Mouse (Mus musculus): ENCODE results near the gene Sox1.

Sox1 gene

DNA sequence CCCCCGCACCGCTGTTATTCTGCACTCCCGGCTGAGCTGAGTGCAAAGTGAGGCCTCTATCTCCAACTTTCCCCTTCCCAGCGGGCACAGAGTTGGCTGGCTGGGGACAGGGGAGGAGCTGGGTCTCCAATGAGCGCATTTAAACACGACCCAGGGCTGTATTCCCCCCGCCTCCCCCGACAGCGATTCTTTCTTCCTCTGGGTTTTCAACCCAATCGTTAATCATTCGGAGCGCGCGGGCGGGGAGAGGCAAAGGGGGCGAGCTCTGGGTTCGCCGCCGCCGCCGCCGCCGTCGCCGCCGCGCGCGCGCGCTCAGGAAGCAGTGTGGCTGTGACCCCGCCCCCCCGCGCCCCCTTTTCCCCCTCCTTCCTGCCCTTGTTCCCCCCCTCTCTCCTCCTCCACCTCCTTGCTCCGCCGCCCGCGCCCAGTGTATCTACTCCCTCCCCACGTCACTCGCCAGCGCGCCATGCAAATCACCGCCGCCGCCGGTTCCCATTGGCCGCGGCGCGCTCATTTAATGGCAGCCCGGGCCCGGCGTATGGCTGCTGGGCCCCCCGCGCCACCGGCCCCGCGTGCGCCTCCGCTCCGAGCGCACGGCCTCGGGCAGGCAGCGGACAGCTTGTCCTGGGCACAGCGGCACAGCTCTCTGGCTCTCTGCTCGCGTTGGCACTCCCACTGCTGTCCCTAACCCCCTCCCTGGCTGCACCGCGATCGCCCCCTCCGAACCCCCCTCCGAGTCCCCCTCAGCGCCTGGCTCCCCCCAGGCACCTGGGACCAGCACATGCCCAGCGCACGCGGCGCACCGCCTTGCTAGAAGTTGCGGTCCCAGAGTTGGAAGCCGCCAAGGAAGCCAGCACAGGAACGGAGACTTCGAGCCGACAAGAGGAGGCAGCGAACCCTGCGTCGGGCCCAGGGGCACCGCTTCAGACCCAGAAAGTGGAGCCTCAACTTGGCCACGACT lies at the start of gene Sox1:
Gene Sox1 (plus strand): TSS at position 225 of the 961 bp plus-strand sequence.
- DNase-seq, result peak; percentile 75

DNA sequence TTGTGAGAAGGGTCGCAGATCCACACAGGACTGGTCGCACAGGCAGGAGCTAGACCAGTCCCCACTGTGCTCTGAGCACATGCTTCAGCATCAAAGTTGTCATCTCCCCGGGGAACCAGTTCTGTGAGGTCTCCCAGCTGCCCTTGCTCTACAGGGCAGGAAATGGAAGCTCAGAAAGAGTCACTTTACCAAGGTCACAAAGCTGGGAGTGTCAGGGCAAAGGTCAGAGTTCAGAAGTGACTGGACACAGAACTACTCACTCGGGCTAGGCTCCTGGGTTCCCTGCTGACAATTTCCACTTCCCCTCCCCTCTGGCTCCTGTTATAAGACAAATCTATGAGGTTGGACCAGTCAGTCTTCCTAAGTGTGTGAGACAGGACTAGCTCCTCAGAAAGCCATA lies 49.2 kb upstream of the Sox1 start:
- DNase-seq, result no peak

DNA sequence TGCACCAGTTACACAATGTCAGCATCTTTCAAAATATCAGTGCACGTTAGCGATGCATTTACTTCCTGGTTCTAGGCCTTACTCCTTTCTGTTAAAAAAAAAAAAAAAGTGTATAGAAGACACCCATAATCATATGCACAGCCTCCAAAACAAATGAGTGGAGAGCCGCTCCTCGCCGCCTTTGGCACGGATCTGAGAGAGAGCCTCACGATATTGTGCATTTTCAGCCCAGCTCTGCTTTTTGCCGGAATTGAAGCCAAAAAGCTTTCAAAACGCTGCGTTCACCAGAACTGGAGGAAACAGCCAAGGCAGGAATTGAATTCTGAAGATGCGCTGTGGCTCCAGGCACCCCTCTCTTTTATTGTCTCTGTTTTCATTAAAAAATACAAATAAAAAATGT lies 48.2 kb upstream of the Sox1 start:
- DNase-seq, result no peak

DNA sequence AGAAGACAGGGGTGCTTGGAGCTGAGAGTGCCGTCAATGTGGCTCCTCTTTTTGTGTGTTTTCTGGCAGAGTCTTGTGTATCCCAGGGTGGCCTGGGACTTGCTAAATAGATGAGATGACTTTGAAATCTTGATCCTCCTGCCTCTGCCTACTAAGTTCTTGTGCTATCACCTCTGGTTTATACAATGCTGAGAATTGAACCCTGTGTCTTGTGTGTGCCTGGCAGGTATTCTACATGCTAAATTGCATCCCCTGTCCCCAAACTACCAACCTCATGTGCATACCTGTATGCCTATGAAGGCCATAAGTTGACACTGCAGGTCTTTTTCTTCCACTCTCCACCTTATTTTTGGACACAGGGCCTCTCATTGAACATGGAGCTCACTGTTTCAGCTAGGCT lies 46.8 kb upstream of the Sox1 start:
- DNase-seq, result no peak

DNA sequence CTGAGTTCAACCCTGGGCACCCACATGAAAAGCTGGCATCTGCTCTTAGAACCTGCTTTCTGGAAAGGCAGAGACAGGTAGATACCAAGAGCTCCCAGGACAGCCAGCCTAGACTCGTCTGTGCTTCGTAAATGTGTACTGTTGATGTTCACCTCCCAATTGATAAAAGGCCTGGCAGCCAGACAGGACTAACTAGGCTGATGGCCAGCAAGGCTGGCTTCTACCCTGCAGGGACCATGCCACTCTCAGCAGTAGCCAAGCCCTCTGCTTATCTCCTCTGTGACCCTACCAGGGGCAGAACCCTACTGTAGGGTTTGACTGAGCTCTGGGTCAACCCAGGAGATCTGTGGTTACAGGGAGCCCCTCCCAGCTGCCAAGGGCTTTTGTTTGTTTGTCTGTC lies 45.5 kb upstream of the Sox1 start:
- DNase-seq, result no peak

DNA sequence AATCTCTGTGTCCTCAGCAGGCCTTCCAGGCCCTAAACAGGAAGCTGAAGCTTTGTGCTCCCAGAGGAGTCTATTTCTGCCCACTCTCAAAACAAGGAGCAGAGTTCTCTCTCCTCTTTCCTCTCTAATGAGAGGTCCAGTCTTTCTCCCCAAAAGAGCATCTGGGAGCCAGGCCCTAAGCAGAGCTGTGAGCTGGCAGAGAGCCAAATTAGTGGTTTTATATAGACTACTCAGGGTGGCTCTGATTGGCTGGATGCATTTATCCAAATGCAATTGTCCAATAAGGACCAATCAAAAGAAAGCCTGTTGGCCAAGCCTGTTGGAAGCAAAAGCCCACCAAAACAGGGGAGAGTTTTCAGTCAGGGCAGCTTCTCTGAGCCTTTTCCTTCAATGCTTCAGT lies 44.0 kb upstream of the Sox1 start:
- no peak for DNase-seq

DNA sequence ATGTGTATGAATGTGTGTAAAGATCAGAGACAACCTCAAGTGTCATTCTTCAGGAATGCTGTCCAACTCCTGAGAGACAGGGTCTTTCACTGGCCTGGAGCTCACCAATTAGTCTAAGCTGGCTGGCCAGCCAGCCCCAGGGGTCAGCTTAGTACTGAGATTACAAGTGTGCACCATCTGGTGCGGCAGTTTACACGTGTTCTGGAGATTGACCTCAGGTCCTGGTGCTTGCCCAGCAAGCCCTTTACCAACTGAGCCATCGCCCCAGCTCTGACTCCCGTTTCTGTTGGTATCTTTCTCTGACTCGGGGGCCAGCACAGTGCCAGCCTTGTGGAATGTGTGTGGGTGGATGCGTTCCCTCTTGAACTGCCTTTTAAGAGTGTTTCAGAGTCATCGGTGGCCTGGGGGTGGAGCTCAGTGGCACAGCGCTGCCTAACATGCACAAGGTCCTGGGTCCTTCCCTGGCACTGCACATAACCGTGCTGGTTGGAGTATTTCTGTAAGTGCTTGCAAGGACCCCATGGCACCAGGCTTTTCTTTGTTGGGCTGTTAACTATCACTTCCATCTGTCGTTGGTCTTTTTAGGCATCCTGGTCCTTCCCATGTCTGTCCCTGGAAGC lies 40.6 kb upstream of the Sox1 start:
- DNase-seq, result no peak

DNA sequence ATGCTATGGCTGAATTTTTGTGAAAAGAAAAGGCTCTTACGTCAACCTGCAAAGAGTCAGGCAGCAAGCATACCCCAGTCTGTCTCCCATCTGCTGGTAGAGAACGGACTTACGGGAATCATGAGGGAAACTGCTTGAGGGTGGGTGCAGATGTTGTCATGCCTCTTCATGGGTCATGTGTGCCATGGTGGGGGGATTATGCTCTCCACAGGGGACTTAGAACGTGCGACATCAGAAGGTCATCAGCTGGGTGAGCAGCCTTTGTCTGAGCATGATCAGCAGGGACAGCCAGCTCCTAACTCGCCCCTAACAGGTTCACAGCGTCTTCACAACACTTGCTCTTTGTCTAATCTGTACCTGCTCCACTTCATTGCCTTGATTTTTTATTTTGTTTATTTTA lies 26.9 kb upstream of the Sox1 start:
- DNase-seq, result no peak

DNA sequence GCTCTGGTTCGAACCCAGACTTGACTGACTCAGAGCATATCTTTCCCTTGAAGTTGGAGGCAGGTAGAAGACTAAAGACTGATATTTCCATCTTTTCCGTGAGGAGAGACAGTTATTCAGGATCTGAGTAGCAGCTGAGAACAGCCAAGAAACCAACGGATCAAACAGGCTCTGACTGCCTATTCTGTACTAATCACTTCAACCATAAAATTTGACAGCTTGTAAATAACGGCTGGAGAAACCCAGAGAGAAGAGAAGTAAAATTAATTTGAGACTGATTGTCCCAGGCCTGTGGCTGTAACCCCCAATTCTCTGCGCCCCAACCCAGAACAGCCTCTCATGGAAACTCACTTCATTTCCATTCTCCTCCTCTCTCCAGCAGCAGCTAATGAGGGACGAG lies 26.2 kb upstream of the Sox1 start:
- no peak for DNase-seq

DNA sequence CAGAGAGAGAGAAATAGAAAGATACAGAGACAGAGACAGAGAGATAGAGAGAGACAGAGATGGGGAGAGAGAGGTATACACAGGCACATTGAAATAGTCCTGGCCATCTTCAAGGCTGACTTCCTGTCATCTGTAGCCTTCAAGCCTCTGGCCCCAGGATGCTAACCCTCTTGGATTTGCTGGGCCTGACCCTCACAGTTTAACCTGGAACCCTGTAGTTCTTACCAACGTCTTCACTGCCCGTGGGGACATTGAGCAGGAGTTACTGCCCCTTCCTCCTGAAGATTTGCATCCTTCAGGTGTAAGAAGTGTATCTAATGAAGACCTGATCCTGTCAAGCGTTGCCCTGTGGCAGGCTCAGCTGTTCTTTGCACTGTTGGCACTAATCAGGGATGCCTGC lies 14.0 kb upstream of the Sox1 start:
- no peak for DNase-seq

DNA sequence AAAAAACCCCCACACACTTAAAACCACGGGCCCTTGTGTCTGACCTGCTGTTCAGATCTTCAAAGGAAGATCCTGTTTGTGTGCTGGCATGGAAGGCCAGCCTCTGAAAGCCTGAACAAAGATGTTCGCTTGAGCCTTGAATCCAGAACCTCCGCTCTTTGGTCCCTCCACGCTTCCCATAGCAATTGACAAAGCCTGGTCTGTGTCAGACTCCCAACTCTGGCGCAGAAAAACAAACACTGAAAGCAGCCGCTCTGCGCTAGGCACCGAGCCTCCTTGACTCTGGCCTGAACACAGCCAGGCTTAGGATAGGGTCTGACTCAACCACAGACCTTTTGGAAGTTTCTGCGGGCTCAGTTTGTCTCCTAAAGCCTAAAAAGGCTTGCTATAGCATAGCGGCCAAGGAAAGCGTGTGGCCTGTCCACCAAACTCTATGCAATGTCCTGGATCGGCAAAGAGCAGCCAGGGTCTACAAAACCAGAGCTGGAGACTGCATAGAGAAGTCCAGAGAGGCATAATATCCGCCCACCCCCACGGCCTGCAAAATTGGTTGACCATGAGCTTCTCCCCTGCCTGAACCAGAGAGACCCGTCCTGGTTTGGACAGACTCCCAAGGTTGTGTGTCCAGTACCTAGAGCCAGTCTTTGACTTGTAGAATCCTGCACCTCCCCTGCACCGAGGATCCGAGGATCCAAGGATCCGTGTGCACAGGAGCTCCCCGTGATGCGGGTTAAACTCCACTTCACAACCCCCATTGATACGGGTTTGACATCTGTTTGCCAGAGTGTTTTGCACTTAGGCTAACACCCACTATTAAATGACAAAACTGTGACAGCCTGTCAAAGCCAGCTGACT lies 12.2 kb upstream of the Sox1 start:
- no peak for DNase-seq

DNA sequence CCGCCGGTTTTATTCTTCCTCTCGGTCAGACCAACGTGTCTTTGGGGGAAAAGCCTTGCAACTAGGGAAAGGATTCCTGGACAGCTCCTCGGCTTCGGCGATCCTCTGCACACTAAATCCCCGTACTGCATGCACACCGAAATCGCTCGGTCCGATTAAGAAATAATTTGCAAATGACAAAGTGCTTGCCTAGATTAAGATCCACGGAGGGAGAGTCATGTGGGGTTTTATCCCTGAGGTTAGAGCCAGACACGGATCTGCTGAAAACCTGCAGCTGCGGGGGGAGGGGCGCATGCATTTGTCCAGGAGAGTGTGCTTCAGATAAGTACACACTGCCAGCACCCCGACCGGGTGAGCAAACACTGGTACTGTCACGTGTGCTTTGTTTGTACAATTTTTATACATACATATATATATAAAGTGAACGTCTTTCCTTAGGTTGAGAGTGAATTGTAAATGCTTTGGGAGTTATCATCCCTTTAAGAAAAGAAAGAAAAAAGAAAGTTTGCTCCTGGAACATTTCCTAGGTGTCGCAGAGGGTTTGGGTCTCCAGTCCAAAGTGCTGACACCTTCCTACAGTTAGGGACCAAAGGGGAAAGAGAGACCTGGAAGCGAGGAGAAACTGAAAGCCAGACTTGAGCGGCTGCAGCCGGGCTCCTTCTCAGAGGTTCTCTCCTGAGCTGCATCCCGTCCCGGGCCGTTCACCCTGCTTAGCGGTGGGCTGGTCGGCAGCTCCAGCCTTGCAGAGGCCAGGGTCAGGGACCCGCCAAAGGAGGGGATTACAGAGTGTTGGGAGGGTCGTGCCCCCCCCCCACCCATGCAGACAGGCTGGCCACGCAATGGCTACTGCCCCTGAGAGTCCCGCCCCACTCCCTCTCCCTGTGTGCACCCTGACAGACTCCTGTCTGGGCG lies 10.9 kb upstream of the Sox1 start:
- DNase-seq, result no peak

DNA sequence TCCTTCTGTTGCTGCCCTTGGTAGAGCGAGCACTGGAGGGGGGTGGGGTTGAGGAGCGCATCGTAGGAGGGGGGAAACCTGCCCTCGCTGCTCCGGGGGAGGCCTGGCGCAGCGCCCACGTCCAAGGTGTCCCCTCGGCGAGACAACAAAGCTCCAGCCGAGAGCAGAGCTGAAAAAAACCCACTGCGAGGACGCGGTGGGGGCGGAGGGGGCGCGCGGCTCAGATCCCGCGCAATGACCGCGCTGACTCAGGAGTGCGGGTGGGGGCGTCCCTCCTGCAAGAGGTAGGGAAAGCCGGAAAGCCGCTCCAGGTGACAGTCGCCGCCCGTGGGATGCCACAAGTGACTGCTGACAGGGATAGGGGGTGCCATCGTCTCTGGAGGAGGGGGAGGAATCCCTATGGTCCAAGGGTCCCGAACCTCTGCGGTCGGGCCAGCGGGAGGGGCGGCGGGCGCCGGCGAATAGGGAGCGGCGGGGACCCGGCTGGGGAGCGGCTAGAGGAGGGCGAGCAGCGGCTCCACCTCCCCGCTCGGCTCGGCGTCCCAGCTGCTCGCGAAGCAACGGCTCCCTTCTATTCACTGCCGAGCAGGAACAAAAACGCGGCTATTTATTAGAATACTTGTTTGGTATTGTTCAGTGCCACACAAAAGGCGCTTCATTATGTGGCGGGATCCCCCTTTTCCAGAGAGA lies 10.0 kb upstream of the Sox1 start:
- peak; percentile 40 for DNase-seq

DNA sequence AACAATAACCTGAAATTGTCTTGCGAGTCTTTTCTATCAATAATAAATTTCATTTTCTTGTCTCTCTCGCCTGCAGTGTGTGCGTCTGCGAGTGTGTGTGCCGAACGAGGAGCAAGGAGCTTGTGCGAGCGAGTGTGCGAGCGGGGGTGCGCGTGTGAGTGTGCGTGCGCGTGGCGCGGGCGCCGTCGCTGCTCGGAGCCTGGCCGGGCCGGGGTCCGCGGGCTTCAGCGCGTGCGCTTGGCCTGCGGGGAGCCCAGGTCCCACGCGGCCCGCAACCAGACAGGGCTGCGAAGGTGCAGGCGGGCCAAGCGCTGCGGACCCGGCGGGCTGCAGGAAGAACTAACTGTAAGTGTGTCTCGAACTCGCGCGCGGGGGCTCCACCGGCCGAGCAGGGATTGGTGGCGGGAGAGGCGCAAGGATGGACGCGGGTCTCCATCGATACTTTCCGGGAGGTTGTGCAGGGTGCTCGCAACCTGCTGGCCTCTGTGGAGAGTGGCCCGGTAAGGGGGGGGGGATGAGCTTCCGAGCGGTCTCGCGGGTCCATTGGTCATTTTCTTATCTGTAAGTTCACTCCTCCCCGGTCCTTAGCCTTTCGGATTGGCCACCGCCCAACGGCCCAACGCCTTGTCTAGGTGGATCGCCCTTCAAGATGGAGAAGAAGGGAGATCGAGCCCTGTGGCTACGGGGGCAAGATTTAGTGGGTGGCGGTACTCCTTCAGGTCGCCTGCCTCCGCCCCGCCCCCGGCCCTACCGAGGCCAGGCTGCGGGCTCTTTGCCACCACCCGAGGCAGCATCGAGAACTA lies 9.2 kb upstream of the Sox1 start:
- peak; percentile 23 for DNase-seq

DNA sequence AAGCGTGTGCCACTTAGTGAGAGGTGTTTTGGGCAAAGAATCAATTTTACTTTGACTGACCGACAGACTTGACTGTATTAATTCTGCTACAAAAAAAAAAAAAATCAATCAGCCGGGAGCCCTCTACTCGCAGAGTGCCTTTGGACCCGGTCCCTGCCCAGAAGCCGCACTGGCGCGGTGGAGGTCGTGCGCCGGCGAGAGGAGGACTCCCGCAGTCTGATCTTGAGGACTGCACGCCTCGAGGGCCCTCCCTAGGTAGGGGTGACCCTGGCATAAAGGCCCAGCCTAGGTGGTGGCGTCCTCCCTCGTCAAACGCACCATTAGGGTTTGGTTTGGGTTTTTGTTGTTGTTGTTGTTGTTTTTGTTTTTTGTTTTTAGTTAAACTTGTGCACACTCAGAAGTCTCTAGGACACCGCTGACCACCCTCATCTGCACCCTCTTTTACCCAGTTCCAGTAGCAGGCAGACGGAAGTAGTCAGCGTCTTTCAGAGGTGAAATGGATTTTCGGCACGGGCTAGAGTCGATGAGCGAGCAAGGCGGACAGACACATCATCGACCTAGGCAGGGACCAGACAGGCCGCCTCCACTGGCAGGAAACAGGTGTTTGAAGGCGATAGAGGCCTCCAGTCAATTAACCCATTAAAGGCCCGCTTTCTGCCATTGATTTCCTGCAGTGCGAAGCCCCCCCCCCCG lies 8.4 kb upstream of the Sox1 start:
- no peak for DNase-seq

DNA sequence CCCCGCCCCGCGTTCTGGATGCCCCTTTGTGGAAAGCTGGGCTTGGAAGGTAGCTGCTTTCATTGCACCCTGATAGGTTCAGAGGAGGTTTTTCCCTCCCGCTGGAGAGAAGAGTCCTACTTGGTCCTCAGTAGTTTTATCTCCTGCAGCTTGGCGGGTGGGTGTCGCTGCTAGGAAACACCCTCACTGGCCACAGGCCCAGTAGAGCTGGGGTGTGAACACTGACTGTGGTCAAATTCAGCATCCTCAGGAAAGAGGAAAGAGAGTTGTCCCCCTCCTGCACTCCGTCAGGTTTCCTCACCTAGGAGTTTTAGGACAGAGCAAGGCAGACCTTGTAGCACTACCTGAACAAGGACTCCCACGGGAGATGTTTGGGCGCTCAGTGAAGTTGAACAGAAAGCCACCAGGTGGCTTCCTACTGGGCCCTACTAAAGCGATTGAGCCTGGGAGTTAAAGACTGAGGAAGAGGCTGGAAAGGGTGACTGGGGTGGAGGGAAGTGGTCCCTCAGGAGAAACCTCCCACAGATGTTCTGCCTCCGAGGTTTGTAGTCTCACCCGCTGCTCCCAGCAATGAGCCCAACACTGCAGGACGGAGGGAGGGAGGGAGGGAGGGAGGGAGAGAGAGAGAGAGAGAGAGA lies 7.8 kb upstream of the Sox1 start:
- no peak for DNase-seq

DNA sequence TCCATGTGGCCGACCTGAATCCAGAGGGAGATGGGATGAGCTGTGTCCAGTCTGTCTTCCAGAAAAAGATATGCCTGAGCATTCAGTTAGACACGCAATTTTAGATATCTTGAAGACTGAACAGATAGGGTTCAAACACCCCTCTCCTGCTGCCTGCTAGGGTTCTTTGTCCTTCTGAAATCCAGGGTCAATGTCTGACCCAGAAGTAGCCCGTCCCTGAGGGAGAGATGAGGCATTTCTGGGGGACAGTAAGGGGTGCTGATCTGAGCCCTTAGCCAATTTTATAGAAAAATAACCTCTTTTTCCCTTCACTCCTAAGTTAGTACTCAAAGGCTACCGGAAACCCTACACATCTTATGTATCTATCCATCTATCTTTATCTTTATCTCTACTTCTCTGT lies 7.2 kb upstream of the Sox1 start:
- DNase-seq, result no peak

DNA sequence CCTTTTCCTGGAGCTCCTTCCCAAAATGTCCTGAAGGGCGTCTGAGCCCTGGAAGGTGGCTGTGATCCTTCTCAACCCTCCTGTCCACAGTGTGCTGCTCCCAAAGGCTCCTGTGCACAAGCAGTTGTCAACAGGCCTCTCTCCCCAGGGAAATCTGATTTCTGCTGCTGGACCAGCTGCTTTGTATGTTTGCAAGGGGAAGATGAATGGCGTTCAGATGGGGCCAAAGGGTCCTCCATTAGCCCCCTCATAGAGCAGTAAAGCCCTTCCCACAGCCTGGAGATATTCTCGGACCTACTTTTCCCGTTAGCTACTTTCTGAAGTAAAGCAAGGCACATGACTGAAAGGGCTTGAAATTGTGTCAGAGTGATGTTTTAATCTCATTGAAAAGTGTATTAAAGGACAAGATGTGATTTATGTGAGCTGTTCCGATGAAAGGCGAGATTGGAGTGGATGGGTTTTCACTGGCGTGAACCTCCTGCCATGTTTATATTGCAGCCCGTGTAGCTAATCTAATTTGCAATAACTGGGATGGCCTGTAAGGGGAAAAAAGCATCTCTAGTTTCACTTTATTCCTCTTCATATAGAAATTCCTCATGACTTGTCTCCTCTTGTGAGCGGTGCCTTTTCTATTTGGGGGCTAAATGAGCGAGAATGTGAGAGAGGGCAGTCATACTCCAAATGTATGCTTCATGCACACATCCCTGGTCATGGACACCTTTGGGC lies 6.5 kb upstream of the Sox1 start:
- DNase-seq, result no peak

DNA sequence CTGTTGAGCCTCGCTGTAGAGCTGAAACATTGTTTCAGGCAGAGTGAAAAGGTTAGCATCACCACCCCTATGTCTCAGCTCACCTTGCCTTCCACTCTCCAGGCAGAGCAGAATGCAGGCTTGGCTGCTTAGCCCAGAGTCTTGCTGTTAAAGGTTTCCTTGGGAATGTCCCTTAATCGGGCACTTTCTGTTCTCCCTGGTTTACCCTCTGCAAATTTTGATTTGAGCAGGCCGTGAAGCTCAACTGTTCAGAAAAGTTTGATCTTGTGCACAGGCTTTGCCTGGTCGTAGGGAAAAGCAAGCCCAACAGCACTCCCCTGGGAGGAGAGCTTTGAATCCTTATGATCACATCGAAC lies 6.0 kb upstream of the Sox1 start:
- DNase-seq, result no peak

Measured in right cerebral cortex, postnatal 25 days (tissue).